Mouse (Mus musculus) midbrain, embryonic 11.5 days (tissue): ENCODE measurements at regions not wholly inside any gene's neighbourhood (a gene's known extent, or its start where the extent isn't known, plus 50 kb on each side); places are given as distances from the start of the nearest gene placed in this dataset.

Source experiments
- ATAC-seq: fragments of 200-750 bp; cut with Nextera tagmentation; 2 replicates; pipeline ENCODE4 v1.8.0; 2017; ENCODE audit warnings: moderate TSS enrichment, moderate library complexity; ENCODE audit not compliant: low FRiP score
- DNase-seq: peaks from one replicate; pipeline ENCODE4 v3.0.0; 2015; ENCODE audit warnings: low spot score; ENCODE audit errors: missing footprints
- H3K27ac ChIP-seq: fragments of 300-500 bp; sonication (generic); 2 replicates; pipeline ENCODE4 v1.5.1; 2014; ENCODE audit warnings: low read depth, low read length
- H3K27me3 ChIP-seq: fragments of 300-500 bp; sonication (generic); 2 replicates; pipeline ENCODE4 v1.6.1; 2014; ENCODE audit warnings: mild to moderate bottlenecking, low read length, moderate library complexity, mixed read lengths; ENCODE audit not compliant: control insufficient read depth, insufficient read depth
- H3K36me3 ChIP-seq: fragments of 300-500 bp; sonication (generic); 2 replicates; pipeline ENCODE4 v1.6.1; 2014; ENCODE audit warnings: mild to moderate bottlenecking, low read length, moderate library complexity, mixed read lengths; ENCODE audit not compliant: control insufficient read depth, insufficient read depth
- H3K4me1 ChIP-seq: fragments of 300-500 bp; sonication (generic); 2 replicates; pipeline ENCODE4 v1.6.1; 2014; ENCODE audit warnings: low read length; ENCODE audit not compliant: control insufficient read depth, insufficient read depth
- H3K4me2 ChIP-seq: fragments of 300-500 bp; sonication (generic); 2 replicates; pipeline ENCODE4 v1.6.1; 2014; ENCODE audit warnings: mild to moderate bottlenecking, moderate library complexity
- H3K4me3 ChIP-seq: fragments of 300-500 bp; sonication (generic); 2 replicates; pipeline ENCODE4 v1.5.1; 2014; ENCODE audit warnings: low read depth, low read length
- H3K9ac ChIP-seq: fragments of 300-500 bp; sonication (generic); 2 replicates; pipeline ENCODE4 v1.6.1; 2014; ENCODE audit warnings: low read length
- H3K9me3 ChIP-seq: fragments of 300-500 bp; sonication (generic); 2 replicates; pipeline ENCODE4 v1.6.1; 2016; ENCODE audit warnings: low read length; ENCODE audit not compliant: control insufficient read depth
- WGBS: fragments of 180-500 bp; shearing (Covaris S2); extraction: QIAGEN DNeasy Blood & Tissue Kit; methylation state at CpG from one replicate; pipeline ENCODE4 v1.1.7; 2014; 5-methylcytosine and 5-hydroxymethylcytosine counted together

DNA sequence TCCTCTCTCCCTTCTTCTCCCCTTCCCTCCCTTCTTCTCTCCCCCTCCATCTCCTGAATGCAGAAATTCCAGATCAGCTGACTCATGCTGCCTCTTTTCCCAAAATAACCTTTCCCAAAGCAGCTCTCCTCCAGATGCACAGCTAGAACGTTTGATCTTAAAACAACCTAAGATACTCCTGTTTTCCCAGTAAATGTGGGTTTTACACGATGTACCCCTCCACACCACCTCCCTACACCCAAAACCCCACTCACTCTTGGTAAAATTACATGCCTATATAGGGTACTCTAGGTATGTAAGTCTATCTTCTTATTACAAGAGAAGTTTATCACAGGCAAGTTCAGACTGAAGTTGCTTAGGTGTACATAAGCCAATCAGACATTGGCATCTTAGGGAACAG lies 155.2 kb upstream of the Tox3 start:
- 48% methylated on average over 2 of the region's 2 CpGs for WGBS
- no peaks in the 10 kb centered on the region for H3K27me3 ChIP-seq
- ATAC-seq = no peak
- H3K9me3 ChIP-seq = no peaks in the 10 kb centered on the region
- H3K27ac ChIP-seq = no peak overlapping the region
- no peak overlapping the region for H3K4me2 ChIP-seq
- no peak overlapping the region for H3K9ac ChIP-seq
- no peak overlapping the region for H3K4me3 ChIP-seq
- H3K36me3 ChIP-seq = no peaks in the 10 kb centered on the region
- DNase-seq = peak; percentile 69
- no peaks in the 10 kb centered on the region for H3K4me1 ChIP-seq

GRCm38 (mm10) chr8:90502879-90503278 lies 154.7 kb upstream of the Tox3 start:
- no peak overlapping the region for H3K27ac ChIP-seq
- ATAC-seq (no peak), DNase-seq (no peak)
- 76% methylated on average over 2 of the region's 2 CpGs for WGBS
- no peaks in the 10 kb centered on the region for H3K36me3 ChIP-seq
- no peaks in the 10 kb centered on the region for H3K9me3 ChIP-seq
- no peak overlapping the region for H3K4me2 ChIP-seq
- H3K27me3 ChIP-seq = no peaks in the 10 kb centered on the region
- no peak overlapping the region for H3K4me3 ChIP-seq
- H3K9ac ChIP-seq = no peak overlapping the region
- H3K4me1 ChIP-seq = peaks cover 3% of the 10 kb centered on the region; the same call in 1 of the 2 replicates

- WGBS = 42% methylated on average over 1 of the region's 1 CpGs
These were observed 151.2 kb upstream of the Tox3 start for GRCm38 (mm10) chr8:90499315-90499714.

GRCm38 (mm10) chr8:90496658-90497163 lies 148.6 kb upstream of the Tox3 start:
- Histone ChIP-seq H3K27me3 (no peaks in the 10 kb centered on the region), H3K9ac (peak overlapping the region; percentile 58), H3K36me3 (no peaks in the 10 kb centered on the region), H3K4me1 (peaks cover 28% of the 10 kb centered on the region), H3K9me3 (no peaks in the 10 kb centered on the region), H3K4me3 (no peak overlapping the region), H3K27ac (peak overlapping the region; percentile 93), H3K4me2 (peak overlapping the region; percentile 33)
- ATAC-seq = peak; percentile 87
- WGBS = under 1% methylated on average over 13 of the region's 13 CpGs
- peak; percentile 97 for DNase-seq

More at GRCm38 (mm10) chr8:90499315-90499714, 151.2 kb upstream of the Tox3 start:
- Histone ChIP-seq H3K27ac (no peak overlapping the region), H3K4me2 (no peak overlapping the region), H3K4me3 (no peak overlapping the region), H3K36me3 (no peaks in the 10 kb centered on the region), H3K9me3 (no peaks in the 10 kb centered on the region), H3K27me3 (no peaks in the 10 kb centered on the region), H3K4me1 (peaks cover 28% of the 10 kb centered on the region), H3K9ac (no peak overlapping the region)
- DNase-seq (no peak), ATAC-seq (no peak)

GRCm38 (mm10) chr8:90495943-90496371 lies 147.8 kb upstream of the Tox3 start:
- Histone ChIP-seq H3K9ac (peak overlapping the region; percentile 20; the same call in 1 of the 2 replicates), H3K27me3 (no peaks in the 10 kb centered on the region), H3K4me2 (no peak overlapping the region; the same call in 1 of the 2 replicates), H3K4me1 (peaks cover 31% of the 10 kb centered on the region), H3K4me3 (no peak overlapping the region), H3K27ac (peak overlapping the region; percentile 93), H3K9me3 (no peaks in the 10 kb centered on the region), H3K36me3 (no peaks in the 10 kb centered on the region)
- DNase-seq (peak; percentile 92), ATAC-seq (peak; percentile 62)
- WGBS = 17% methylated on average over 5 of the region's 5 CpGs

DNA sequence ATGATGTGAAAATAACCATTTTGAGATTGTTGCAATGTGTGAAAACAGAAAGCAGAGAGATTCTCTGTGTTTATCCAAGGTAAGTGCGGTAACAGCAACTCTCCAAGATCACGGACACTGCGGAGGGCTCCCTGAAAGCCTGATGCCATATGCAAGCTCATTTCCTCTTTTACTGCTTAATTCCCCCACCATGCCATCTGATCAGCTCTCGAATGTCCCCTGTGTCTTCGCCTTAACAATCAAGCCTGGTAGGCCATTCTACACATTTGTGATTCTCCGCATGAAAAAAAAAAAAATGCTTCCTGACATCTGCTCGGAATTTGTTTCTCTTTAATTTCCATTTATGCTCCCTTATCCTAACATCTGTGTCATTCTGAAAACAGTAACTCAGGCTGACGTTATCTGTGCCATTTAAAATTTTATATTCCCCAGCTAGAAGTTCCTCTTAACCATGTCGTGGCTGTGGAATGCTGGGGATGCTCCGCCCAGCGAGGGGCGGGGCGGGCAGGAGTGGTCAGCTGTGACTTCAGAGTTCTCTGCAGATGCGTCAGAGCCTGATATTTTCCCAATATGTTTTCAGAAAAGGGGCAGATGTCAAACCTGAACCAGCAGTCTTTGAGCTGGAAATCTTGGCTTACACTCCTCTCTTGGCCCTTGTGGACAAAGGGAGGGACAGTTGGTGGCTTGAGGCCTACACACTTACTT lies 144.5 kb upstream of the Tox3 start:
- Histone ChIP-seq H3K9ac (no peak overlapping the region), H3K4me2 (no peak overlapping the region), H3K36me3 (no peaks in the 10 kb centered on the region), H3K27ac (peak overlapping the region; percentile 30), H3K4me3 (no peak overlapping the region), H3K4me1 (peaks cover 31% of the 10 kb centered on the region), H3K27me3 (no peaks in the 10 kb centered on the region), H3K9me3 (no peaks in the 10 kb centered on the region)
- peak; percentile 79 for DNase-seq
- ATAC-seq = no peak
- 64% methylated on average over 14 of the region's 14 CpGs for WGBS

DNA sequence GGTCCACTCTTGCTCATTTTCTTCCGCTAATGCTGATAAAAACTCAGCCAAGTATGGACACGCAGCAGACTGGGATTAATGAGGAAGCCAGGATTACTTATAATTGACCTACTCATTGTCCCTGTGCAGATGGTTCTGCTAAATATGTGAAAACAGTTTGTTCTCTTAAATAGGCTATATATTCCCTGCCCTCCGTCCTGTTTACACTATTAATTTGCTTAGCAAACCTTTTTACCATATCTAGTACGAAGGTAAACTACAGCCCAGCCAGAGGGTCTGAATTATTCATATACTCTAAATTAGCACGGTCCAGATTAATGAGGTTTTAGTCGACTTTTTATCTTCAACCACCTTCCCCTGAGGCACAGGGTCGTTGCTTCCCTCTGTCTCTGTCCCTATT lies 143.5 kb upstream of the Tox3 start:
- Histone ChIP-seq H3K4me1 (peaks cover 21% of the 10 kb centered on the region), H3K27ac (no peak overlapping the region; the same call in none of the 2 replicates), H3K9me3 (no peaks in the 10 kb centered on the region), H3K27me3 (no peaks in the 10 kb centered on the region), H3K9ac (no peak overlapping the region; the same call in 1 of the 2 replicates), H3K4me3 (no peak overlapping the region), H3K4me2 (no peak overlapping the region), H3K36me3 (no peaks in the 10 kb centered on the region)
- 58% methylated on average over 7 of the region's 7 CpGs for WGBS
- no peak for ATAC-seq
- peak; percentile 79 for DNase-seq

DNA sequence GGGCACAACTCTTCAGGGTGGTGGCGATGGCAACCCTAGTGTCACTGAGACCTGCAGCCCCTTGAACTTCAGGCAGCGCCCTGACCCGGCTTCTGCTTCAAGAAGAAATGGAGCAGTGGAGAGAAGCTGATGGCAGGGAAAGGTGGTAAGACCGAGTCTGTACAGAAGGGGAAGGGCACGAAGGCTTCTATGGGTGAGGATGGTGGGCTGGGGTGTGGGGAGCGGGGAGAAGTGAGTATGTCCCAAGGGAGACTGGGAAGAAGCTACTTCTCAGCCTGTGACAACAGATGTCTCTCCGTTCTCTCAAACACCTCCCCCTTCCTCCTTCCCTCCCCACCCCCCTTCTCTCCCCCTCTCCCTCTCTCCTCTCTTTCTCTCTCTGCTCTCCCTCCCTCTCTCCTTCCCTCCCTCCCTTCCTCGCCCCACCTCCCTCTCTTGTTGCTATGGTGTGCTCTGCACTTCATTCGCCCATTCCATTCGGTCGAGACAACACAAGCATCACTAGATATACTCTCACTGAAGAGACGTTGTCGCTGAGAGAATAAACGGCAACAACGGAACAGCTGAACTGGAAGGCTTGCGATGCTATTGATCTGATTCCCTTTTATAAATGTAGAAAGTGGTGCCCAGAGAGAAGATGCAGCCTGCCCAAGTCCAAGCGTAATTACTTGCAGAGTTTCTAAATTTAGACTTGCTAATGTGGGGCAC lies 142.7 kb upstream of the Tox3 start:
- H3K4me3 ChIP-seq = no peak overlapping the region
- H3K9me3 ChIP-seq = no peaks in the 10 kb centered on the region
- H3K27ac ChIP-seq = no peak overlapping the region; the same call in 1 of the 2 replicates
- no peaks in the 10 kb centered on the region for H3K27me3 ChIP-seq
- DNase-seq (peak; percentile 85), ATAC-seq (no peak)
- H3K36me3 ChIP-seq = no peaks in the 10 kb centered on the region
- WGBS = 63% methylated on average over 17 of the region's 17 CpGs
- no peak overlapping the region for H3K9ac ChIP-seq
- H3K4me2 ChIP-seq = no peak overlapping the region
- H3K4me1 ChIP-seq = peaks cover 17% of the 10 kb centered on the region

- Histone ChIP-seq H3K36me3 (no peaks in the 10 kb centered on the region), H3K4me2 (no peak overlapping the region), H3K4me3 (no peak overlapping the region), H3K27me3 (no peaks in the 10 kb centered on the region), H3K27ac (no peak overlapping the region), H3K4me1 (peaks cover 8% of the 10 kb centered on the region; the same call in 1 of the 2 replicates), H3K9ac (no peak overlapping the region), H3K9me3 (no peaks in the 10 kb centered on the region)
- DNase-seq (peak; percentile 53), ATAC-seq (no peak)
- 86% methylated on average over 3 of the region's 3 CpGs for WGBS
These were observed 138.4 kb upstream of the Tox3 start for GRCm38 (mm10) chr8:90486556-90486955.
